ENCODE assay signal across 15 mouse cellular contexts in the genomic region with DNA sequence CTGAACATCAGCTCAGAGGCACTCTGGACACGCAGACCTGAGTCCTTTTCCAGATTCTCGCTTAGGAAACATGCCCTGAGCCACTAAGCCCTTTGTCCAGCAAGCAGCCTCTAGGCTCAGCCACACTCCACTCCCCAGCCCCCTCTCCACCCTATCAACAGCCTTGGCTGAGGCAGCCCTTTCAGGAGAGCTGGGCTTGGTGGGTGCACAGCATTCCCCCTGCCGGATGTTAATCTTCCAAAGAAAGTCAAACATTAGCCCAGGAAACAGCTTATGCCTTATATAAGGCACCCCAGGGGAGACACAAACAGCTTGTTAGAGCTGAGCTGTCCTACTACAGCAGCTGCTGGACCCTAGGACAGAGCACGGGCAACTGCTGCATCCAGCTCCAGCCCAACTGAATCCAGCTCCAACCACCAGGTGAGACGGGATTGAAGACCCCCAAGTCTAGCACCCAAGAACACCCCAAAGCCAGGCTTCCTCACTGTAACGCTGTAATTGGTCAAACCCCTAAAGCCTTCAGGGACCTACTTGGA. TPM values are rescaled to one million over a fixed set of nuclear protein-coding genes. Genes with fewer than 3 reads are reported as not detected.
DNase-seq lines count a peak whose midpoint lies in the region; ATAC-seq and TF ChIP-seq lines count a peak whose summit lies in the region.
"Had no signal": no experiment of that assay in that cellular context is flagged by ENCODE, and none has a peak within 500 bp of the region (broad histone marks: within the 10 kb centered on the region; RNA-seq: fewer than 3 reads in every experiment).

No protein-coding gene starts in this region.

- H3K9ac ChIP-seq in intestine, embryonic 15.5 days, result no peak overlapping the region
- no peak overlapping the region for H3K9ac ChIP-seq in intestine, postnatal 0 days (ENCODE audit: low read depth, low read length)
- H3K9ac ChIP-seq in heart, adult 2 months (ENCODE audit: low read depth, low read length), result no peak overlapping the region
- H3K9ac ChIP-seq: stomach, embryonic 15.5 days had no signal

- intact Hi-C loops in heart, adult 2 months (cut with DNase I), result no loop called here

- no peak overlapping the region for H3K4me3 ChIP-seq in intestine, embryonic 15.5 days (replicated peaks)
- H3K4me3 ChIP-seq in intestine, postnatal 0 days (ENCODE audit: low read depth, low read length), result no peak overlapping the region
- no peak overlapping the region for H3K4me3 ChIP-seq in thymus, adult 2 months (ENCODE audit: control insufficient read depth, insufficient read depth, low read length)
- no peak overlapping the region for H3K4me3 ChIP-seq in heart, adult 2 months
- H3K4me3 ChIP-seq: stomach, embryonic 15.5 days had no signal

- no peak for TF ChIP-seq POLR2A in thymus, adult 2 months (IDR thresholded peaks at IDR 0.05; ENCODE audit: control insufficient read depth, extremely low read depth, insufficient read depth, low read length, poor library complexity)
- no peak for TF ChIP-seq POLR2A in heart, adult 2 months (IDR thresholded peaks at IDR 0.05; ENCODE audit: insufficient read depth, low read depth, low read length)

- H3K9me3 ChIP-seq in intestine, embryonic 15.5 days, result no peaks in the 10 kb centered on the region
- no peaks in the 10 kb centered on the region for H3K9me3 ChIP-seq in intestine, postnatal 0 days (ENCODE audit: control insufficient read depth)
- H3K9me3 ChIP-seq: stomach, embryonic 15.5 days had no signal

- 56% methylated on average over 6 of the region's 6 CpGs for WGBS in intestine, embryonic 15.5 days
- 58% methylated on average over 6 of the region's 6 CpGs for WGBS in intestine, postnatal 0 days
- 86% methylated on average over 6 of the region's 6 CpGs for WGBS in thymus, adult 2 months
- WGBS in heart, adult 2 months, result 77% methylated on average over 6 of the region's 6 CpGs

- ATAC-seq in intestine, embryonic 15.5 days, result 0 out of 2 replicates have a peak, but pooled peaks have one; percentile 31
- ATAC-seq in intestine, postnatal 0 days, result no peak
- ATAC-seq: intestine, embryonic 16.5 days had no signal

- no peak overlapping the region for H3K27ac ChIP-seq in intestine, embryonic 15.5 days
- H3K27ac ChIP-seq in intestine, postnatal 0 days (ENCODE audit: low read depth, low read length), result no peak overlapping the region
- H3K27ac ChIP-seq in thymus, adult 2 months (ENCODE audit: control insufficient read depth, insufficient read depth, low read length), result peak overlapping the region; percentile 89
- no peak overlapping the region for H3K27ac ChIP-seq in heart, adult 2 months
- H3K27ac ChIP-seq: stomach, embryonic 15.5 days had no signal

- no peak for DNase-seq in thymus, adult 2 months
- DNase-seq in thymus, postnatal 0 days (ENCODE audit: low spot score), result no peak
- DNase-seq in kidney, postnatal 36 days, result peak; percentile 61 to 78
- peak; percentile 67 for DNase-seq in yolk sac, embryonic 10.5 days (ENCODE audit: low spot score)
- DNase-seq in heart, adult 2 months, result no peak
- no peak for DNase-seq in cerebellum, adult 18-20 months
- DNase-seq: cerebellum, adult 11-12 months; right cerebral cortex, postnatal 25 days had no signal

- peaks cover 9% of the 10 kb centered on the region for H3K4me1 ChIP-seq in intestine, embryonic 15.5 days (replicated peaks)
- no peaks in the 10 kb centered on the region for H3K4me1 ChIP-seq in intestine, postnatal 0 days (replicated peaks; ENCODE audit: control insufficient read depth, insufficient read depth, low read length)
- peaks cover 34% of the 10 kb centered on the region for H3K4me1 ChIP-seq in thymus, adult 2 months (replicated peaks; ENCODE audit: control insufficient read depth, insufficient read depth, low read length)
- no peaks in the 10 kb centered on the region for H3K4me1 ChIP-seq in heart, adult 2 months (ENCODE audit: control insufficient read depth, insufficient read depth, low read length)

- H3K79me2 ChIP-seq in heart, adult 2 months (replicated peaks; ENCODE audit: control insufficient read depth, insufficient read depth, low read length), result no peaks in the 10 kb centered on the region

- no peak overlapping the region for H3K4me2 ChIP-seq in intestine, embryonic 15.5 days (replicated peaks)
- no peak overlapping the region for H3K4me2 ChIP-seq in intestine, postnatal 0 days (replicated peaks; ENCODE audit: low read depth)
- H3K4me2 ChIP-seq: stomach, embryonic 15.5 days had no signal

- H3K27me3 ChIP-seq in intestine, embryonic 15.5 days (replicated peaks), result no peaks in the 10 kb centered on the region
- no peaks in the 10 kb centered on the region for H3K27me3 ChIP-seq in intestine, postnatal 0 days (replicated peaks; ENCODE audit: control insufficient read depth, insufficient read depth, low read length)
- H3K27me3 ChIP-seq in thymus, adult 2 months (ENCODE audit: control insufficient read depth, insufficient read depth, low read length), result no peaks in the 10 kb centered on the region
- H3K27me3 ChIP-seq in heart, adult 2 months (ENCODE audit: control insufficient read depth, insufficient read depth, low read length), result no peaks in the 10 kb centered on the region
- H3K27me3 ChIP-seq: stomach, embryonic 15.5 days had no signal

- no peak for TF ChIP-seq EP300 in heart, adult 2 months (IDR thresholded peaks at IDR 0.05; ENCODE audit: insufficient read depth, low read depth, low read length)

- H3K36me3 ChIP-seq in intestine, embryonic 15.5 days, result no peaks in the 10 kb centered on the region
- no peaks in the 10 kb centered on the region for H3K36me3 ChIP-seq in intestine, postnatal 0 days (ENCODE audit: control insufficient read depth, insufficient read depth)
- H3K36me3 ChIP-seq in thymus, adult 2 months (ENCODE audit: control insufficient read depth, insufficient read depth, low read length), result no peaks in the 10 kb centered on the region
- no peaks in the 10 kb centered on the region for H3K36me3 ChIP-seq in heart, adult 2 months (ENCODE audit: control insufficient read depth, insufficient read depth, low read length)
- H3K36me3 ChIP-seq: stomach, embryonic 15.5 days had no signal

- TF ChIP-seq CTCF in intestine, postnatal 0 days (IDR thresholded peaks at IDR 0.05; ENCODE audit: low read depth), result no peak
- TF ChIP-seq CTCF in thymus, adult 2 months (IDR thresholded peaks at IDR 0.05; ENCODE audit: borderline replicate concordance, control insufficient read depth, extremely low read depth, insufficient read depth, low read length, poor library complexity), result no peak
- no peak for TF ChIP-seq CTCF in heart, adult 2 months (IDR thresholded peaks at IDR 0.05)

RNA-seq across cellular contexts. Expression of a gene that starts 1.9 kb away (rescaled TPM):
- polyA plus RNA-seq in intestine, embryonic 15.5 days (2015; fragmentation: Nextera tagmentation; extraction: Ambion mirVana), result 0.05 TPM in 1 of 2 replicates, not detected in the other
- 0.05 and 0.13 TPM in 2 replicates for polyA plus RNA-seq in intestine, postnatal 0 days (2015; fragmentation: Nextera tagmentation; extraction: Ambion mirVana)
- 0.10 and 0.38 TPM in 2 replicates for polyA plus RNA-seq in thymus, adult 2 months (2012; rRNA removed)
- polyA plus RNA-seq in thymus, postnatal 0 days (2015; fragmentation: Nextera tagmentation; extraction: Ambion mirVana), result 0.04 and 0.22 TPM in 2 replicates
- total RNA-seq in heart, adult 2 months (2021), result not detected
- polyA plus RNA-seq in heart, adult 2 months (2012; rRNA removed), result 0.04 and 0.09 TPM in 2 replicates
- total RNA-seq: granulocyte monocyte progenitor cell, adult 5-6 weeks; hematopoietic stem cell, adult 5-6 weeks; liver, adult 2 months had no signal

RNA-seq across cellular contexts. Expression of a gene that starts 24.9 kb away (rescaled TPM):
- polyA plus RNA-seq in intestine, embryonic 15.5 days (2015; fragmentation: Nextera tagmentation; extraction: Ambion mirVana), result 0.05 TPM in 1 of 2 replicates, not detected in the other
- 0.03 and 0.10 TPM in 2 replicates for polyA plus RNA-seq in intestine, postnatal 0 days (2015; fragmentation: Nextera tagmentation; extraction: Ambion mirVana)
- polyA plus RNA-seq in thymus, adult 2 months (2012; rRNA removed), result 0.16 TPM in 1 of 2 replicates, not detected in the other
- polyA plus RNA-seq in thymus, postnatal 0 days (2015; fragmentation: Nextera tagmentation; extraction: Ambion mirVana), result not detected in 2 replicates
- not detected for total RNA-seq in heart, adult 2 months (2021)
- not detected in 2 replicates for polyA plus RNA-seq in heart, adult 2 months (2012; rRNA removed)
- total RNA-seq: granulocyte monocyte progenitor cell, adult 5-6 weeks; hematopoietic stem cell, adult 5-6 weeks; liver, adult 2 months had no signal
- polyA plus RNA-seq: intestine, embryonic 16.5 days; liver, adult 2 months; stomach, embryonic 15.5 days had no signal

Comparison
In these comparisons a context has a peak if more than half of its experiments do, and no peak if none do; other contexts are left out.
1. DNase-seq: peak in kidney, postnatal 36 days (2 of 2) and yolk sac, embryonic 10.5 days (single experiment); none in thymus, adult 2 months (single experiment), thymus, postnatal 0 days (single experiment), heart, adult 2 months (0 of 2) and cerebellum, adult 18-20 months (0 of 2).